Mouse (Mus musculus): ENCODE measurements around the gene Akap1. TPM values are rescaled to one million over a fixed set of nuclear protein-coding genes. Genes with fewer than 3 reads are reported as not detected.

Gene Akap1
- polyA plus RNA-seq (2017; shearing (Covaris generic)), result 2.6 TPM

DNA sequence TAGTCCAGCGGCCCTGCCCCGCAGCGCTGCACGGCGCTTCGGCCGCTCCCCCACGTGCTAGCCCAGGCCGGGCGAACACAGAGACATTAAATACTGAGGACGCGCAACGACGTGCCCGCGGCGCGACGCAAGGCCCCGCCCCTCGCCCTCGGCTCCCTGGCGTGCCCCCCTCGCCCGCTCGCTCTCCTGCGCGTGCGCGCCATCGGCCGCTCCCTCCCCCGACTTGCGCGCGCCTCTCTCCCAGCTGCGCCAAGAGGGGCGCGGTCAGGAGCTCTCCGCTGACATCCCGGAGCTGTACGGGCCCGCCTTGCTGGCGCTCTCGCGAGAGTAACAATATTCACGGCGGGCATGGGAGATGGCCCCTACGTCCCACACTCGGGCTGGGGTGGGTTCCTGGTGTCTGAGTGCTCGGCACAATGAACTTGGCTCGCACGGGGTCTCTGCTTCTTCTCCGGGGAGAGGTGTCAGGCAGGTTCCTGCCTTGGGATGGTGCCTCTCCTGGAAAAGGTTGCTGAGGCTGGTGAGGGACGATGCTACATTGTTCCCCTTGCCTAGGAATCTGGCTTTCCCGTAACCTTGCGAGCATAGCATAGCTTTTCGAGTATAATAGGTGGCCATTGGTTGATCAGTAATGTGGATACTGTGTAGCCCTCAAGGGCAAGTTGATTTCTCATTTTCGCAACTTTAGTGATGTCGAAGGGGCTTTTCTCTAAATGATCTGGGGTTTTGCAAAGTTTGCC is at the start of gene Akap1:
Gene Akap1 (minus strand): TSS at position 129 of the 740 bp plus-strand sequence.

Other genes with a start within 250 kb of the Akap1 start
- gene Msi2, start 146.1 kb downstream of the Akap1 start, polyA plus RNA-seq (2017; shearing (Covaris generic)), result 14.7 TPM
- gene Scpep1, start 90.9 kb upstream of the Akap1 start, polyA plus RNA-seq (2017; shearing (Covaris generic)), result 17.2 TPM
- gene Elobl, start 102.3 kb upstream of the Akap1 start, polyA plus RNA-seq (2017; shearing (Covaris generic)), result not detected
- gene Coil, start 105.7 kb upstream of the Akap1 start, polyA plus RNA-seq (2017; shearing (Covaris generic)), result 19.7 TPM
- gene Trim25, start 134.8 kb upstream of the Akap1 start, polyA plus RNA-seq (2017; shearing (Covaris generic)), result 34.7 TPM
- gene Dgke, start 202.3 kb upstream of the Akap1 start, polyA plus RNA-seq (2017; shearing (Covaris generic)), result 10.8 TPM
- gene Gm525, start 209.3 kb upstream of the Akap1 start, polyA plus RNA-seq (2017; shearing (Covaris generic)), result not detected

Measured in inflammation-experienced regulatory T-cells, adult 16 weeks (primary cell).